Mouse (Mus musculus): ENCODE results near the gene Lpin3. TPM values are rescaled to one million over a fixed set of nuclear protein-coding genes. Genes with fewer than 3 reads are reported as not detected.
A peak's percentile ranks its signal among the peaks of the same experiment; 100 is the strongest.

Gene Lpin3
- polyA plus RNA-seq, 1 experiment from 2014 or later: 0.22 TPM

DNA sequence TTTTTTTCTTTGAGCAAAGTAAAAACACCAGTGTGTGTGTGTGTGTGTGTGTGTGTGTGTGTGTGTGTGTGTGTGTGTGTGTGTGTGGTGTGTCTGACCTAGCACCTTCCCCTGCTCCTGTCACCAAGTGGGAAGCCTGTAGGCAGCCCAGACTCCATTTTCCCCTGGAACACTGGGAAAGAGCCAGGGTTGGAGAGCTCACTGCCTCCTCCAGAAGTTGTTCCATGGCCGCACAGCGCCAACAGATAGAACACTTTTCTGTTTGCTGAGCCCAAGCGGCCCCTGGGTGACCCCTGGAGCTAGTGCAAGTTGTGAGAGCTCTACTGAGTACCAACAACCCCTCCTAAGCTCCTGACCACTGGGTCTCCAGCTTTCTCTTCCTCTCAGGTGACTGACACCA lies 52.5 kb downstream of the Lpin3 start:
- no peak for ATAC-seq (ENCODE audit: low FRiP score)
- Histone ChIP-seq H3K9me3 (ENCODE audit: control insufficient read depth, low read length) (no peaks in the 10 kb centered on the region), H3K27me3 (ENCODE audit: control insufficient read depth, insufficient read depth, low read length) (no peaks in the 10 kb centered on the region), H3K36me3 (ENCODE audit: control insufficient read depth, insufficient read depth, low read length) (no peaks in the 10 kb centered on the region), H3K4me3 (ENCODE audit: low read depth, low read length) (no peak overlapping the region), H3K4me1 (replicated peaks; ENCODE audit: control insufficient read depth, insufficient read depth, low read length) (no peaks in the 10 kb centered on the region), H3K27ac (ENCODE audit: low read depth, low read length) (no peak overlapping the region), H3K4me2 (replicated peaks; ENCODE audit: low read depth, low read length) (no peak overlapping the region), H3K9ac (ENCODE audit: low read depth, low read length) (no peak overlapping the region)
- no peak for DNase-seq (ENCODE audit: low spot score)
- WGBS: 83% methylated on average over 3 of the region's 3 CpGs

DNA sequence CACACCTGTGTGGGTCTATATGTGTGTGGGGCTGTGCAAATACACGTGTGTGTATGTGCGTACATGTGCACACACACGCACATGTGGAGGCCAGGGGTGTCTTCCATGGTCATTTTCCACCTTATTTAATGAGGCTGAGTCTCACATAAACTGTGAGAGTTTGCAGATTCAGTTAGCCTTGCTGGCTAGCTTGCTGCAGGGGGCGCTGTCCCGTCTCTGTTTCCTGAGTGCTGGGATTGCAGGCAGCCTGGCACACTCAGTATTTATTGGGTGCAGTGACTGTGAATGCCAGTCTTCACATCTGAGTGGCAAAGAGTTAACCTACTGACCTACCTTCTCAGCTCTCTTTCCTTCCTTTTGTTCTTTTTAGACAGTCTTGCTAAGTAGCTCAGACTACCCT lies 53.4 kb downstream of the Lpin3 start:
- WGBS: 71% methylated on average over 5 of the region's 5 CpGs
- no peak overlapping the region for H3K9ac ChIP-seq (ENCODE audit: low read depth, low read length)
- ATAC-seq (ENCODE audit: low FRiP score): no peak
- H3K4me2 ChIP-seq (replicated peaks; ENCODE audit: low read depth, low read length): no peak overlapping the region
- no peak overlapping the region for H3K4me3 ChIP-seq (ENCODE audit: low read depth, low read length)
- no peaks in the 10 kb centered on the region for H3K27me3 ChIP-seq (ENCODE audit: control insufficient read depth, insufficient read depth, low read length)
- no peak for DNase-seq (ENCODE audit: low spot score)
- H3K9me3 ChIP-seq (ENCODE audit: control insufficient read depth, low read length): no peaks in the 10 kb centered on the region
- H3K4me1 ChIP-seq (replicated peaks; ENCODE audit: control insufficient read depth, insufficient read depth, low read length): no peaks in the 10 kb centered on the region
- no peak overlapping the region for H3K27ac ChIP-seq (ENCODE audit: low read depth, low read length)
- no peaks in the 10 kb centered on the region for H3K36me3 ChIP-seq (ENCODE audit: control insufficient read depth, insufficient read depth, low read length)

DNA sequence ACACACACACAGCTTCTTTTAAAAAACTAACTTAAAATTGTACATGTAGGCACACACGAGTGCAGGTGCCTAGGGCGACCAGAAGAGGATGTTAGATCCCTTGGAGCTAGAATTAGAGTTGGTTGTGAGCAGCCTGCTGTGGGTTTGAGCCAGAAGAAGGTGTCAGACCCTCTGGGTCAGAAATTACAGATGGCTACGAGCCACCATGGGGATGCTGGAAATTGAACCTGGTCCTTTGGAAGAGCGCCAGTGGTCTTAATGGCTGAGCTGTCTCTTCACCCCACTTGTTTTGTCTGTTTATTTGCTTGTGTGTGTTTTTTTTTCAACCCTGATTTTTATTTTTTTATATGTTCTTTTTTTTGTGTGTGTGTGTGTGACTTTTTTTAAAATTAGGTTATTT lies 54.0 kb downstream of the Lpin3 start:
- DNase-seq (ENCODE audit: low spot score) (no peak), ATAC-seq (ENCODE audit: low FRiP score) (no peak)
- H3K9me3 ChIP-seq (ENCODE audit: control insufficient read depth, low read length): no peaks in the 10 kb centered on the region
- WGBS: 86% methylated on average over 4 of the region's 4 CpGs
- no peaks in the 10 kb centered on the region for H3K27me3 ChIP-seq (ENCODE audit: control insufficient read depth, insufficient read depth, low read length)
- H3K27ac ChIP-seq (ENCODE audit: low read depth, low read length): no peak overlapping the region
- H3K9ac ChIP-seq (ENCODE audit: low read depth, low read length): no peak overlapping the region
- H3K4me2 ChIP-seq (replicated peaks; ENCODE audit: low read depth, low read length): no peak overlapping the region
- no peaks in the 10 kb centered on the region for H3K4me1 ChIP-seq (replicated peaks; ENCODE audit: control insufficient read depth, insufficient read depth, low read length)
- H3K36me3 ChIP-seq (ENCODE audit: control insufficient read depth, insufficient read depth, low read length): no peaks in the 10 kb centered on the region
- no peak overlapping the region for H3K4me3 ChIP-seq (ENCODE audit: low read depth, low read length)

DNA sequence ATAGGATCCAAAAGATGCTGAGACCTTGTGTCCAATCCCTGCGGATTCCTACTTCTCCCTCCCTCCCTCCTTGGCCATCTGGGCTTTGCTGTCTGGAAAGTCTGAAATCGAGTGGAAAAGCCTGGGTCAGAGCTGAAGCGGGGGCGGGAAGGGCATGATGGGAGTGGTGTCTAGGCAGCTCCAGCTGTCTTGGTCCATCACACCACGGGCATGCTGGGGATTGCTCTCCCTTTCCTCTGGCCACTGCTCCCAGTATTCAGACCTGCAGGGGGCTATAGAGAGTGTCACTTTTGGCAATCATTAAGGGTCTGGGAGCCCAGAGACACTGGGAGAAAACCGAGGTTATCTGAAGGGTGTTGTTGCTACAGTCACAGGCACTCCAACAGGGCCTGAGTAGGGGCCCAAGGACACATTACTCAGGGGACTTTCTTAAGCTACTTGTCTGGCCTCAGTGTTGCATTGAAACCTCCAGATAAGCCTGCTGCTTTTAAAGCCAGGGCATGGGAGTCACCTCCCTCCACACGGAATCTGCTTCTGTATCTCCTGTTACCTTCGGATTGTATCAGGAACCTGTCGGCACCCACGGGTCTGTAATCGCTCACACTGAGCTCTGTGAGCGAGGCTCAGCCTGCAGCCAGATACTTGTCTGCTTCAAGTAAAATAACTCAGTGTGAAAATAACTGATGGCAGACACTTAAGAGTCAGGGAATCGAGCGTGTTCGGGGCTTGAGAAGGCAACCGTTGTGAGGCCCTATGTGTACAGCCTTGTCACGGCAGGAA lies 60.6 kb downstream of the Lpin3 start:
- Histone ChIP-seq H3K4me2 (replicated peaks; ENCODE audit: low read depth, low read length) (no peak overlapping the region), H3K4me3 (ENCODE audit: low read depth, low read length) (no peak overlapping the region), H3K9me3 (ENCODE audit: control insufficient read depth, low read length) (no peaks in the 10 kb centered on the region), H3K27me3 (ENCODE audit: control insufficient read depth, insufficient read depth, low read length) (no peaks in the 10 kb centered on the region), H3K9ac (ENCODE audit: low read depth, low read length) (no peak overlapping the region), H3K27ac (ENCODE audit: low read depth, low read length) (no peak overlapping the region), H3K36me3 (ENCODE audit: control insufficient read depth, insufficient read depth, low read length) (no peaks in the 10 kb centered on the region), H3K4me1 (replicated peaks; ENCODE audit: control insufficient read depth, insufficient read depth, low read length) (no peaks in the 10 kb centered on the region)
- 76% methylated on average over 17 of the region's 17 CpGs for WGBS
- no peak for ATAC-seq (ENCODE audit: low FRiP score)
- no peak for DNase-seq (ENCODE audit: low spot score)

DNA sequence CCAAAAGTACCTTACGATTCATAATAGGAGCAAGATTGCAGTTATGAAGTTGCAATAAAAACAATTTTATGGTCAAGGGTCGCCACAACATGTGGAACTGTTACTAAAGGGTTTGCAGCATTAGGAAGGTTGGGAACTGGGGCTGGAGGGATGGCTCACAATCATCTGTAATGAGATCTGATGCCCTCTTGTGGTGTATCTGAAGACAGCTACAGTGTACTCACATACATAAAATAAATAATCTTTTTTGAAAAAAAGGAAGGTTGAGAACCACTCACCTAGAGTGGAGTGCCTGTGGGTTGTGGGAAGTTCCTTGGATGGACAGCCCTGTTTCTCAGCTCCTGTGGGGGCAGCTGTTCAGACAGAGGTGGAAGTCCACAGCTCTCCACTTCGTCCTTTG lies 62.0 kb downstream of the Lpin3 start:
- H3K4me1 ChIP-seq (replicated peaks; ENCODE audit: control insufficient read depth, insufficient read depth, low read length): no peaks in the 10 kb centered on the region
- H3K9ac ChIP-seq (ENCODE audit: low read depth, low read length): no peak overlapping the region
- H3K36me3 ChIP-seq (ENCODE audit: control insufficient read depth, insufficient read depth, low read length): no peaks in the 10 kb centered on the region
- no peak overlapping the region for H3K4me2 ChIP-seq (replicated peaks; ENCODE audit: low read depth, low read length)
- DNase-seq (ENCODE audit: low spot score) (no peak), ATAC-seq (ENCODE audit: low FRiP score) (no peak)
- no peak overlapping the region for H3K27ac ChIP-seq (ENCODE audit: low read depth, low read length)
- no peaks in the 10 kb centered on the region for H3K27me3 ChIP-seq (ENCODE audit: control insufficient read depth, insufficient read depth, low read length)
- 70% methylated on average over 3 of the region's 3 CpGs for WGBS
- H3K9me3 ChIP-seq (ENCODE audit: control insufficient read depth, low read length): no peaks in the 10 kb centered on the region
- H3K4me3 ChIP-seq (ENCODE audit: low read depth, low read length): no peak overlapping the region

DNA sequence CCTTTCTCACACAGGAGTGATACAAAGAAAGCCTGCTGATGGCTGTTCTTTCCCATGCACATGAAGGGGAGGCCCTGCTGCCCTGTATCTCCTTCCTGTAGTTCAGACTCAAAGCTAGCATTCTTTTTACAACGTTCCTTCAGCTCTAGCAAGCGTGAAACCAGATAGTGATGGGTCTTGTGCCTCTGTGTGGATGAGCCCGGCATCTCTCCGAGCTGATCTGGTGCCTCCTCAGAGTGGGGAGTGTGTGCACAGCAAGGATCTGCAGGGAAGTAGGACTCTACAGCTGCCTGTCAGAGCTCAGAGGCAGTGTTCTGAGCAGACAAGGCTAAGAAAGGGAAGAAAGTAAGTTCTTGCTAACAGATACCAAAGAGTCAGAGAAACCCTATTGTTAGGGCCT lies 71.1 kb downstream of the Lpin3 start:
- DNase-seq (ENCODE audit: low spot score): no peak
- no peaks in the 10 kb centered on the region for H3K27me3 ChIP-seq (ENCODE audit: control insufficient read depth, insufficient read depth, low read length)
- no peaks in the 10 kb centered on the region for H3K36me3 ChIP-seq (ENCODE audit: control insufficient read depth, insufficient read depth, low read length)
- no peak overlapping the region for H3K27ac ChIP-seq (ENCODE audit: low read depth, low read length)
- no peaks in the 10 kb centered on the region for H3K9me3 ChIP-seq (ENCODE audit: control insufficient read depth, low read length)
- no peak overlapping the region for H3K4me2 ChIP-seq (replicated peaks; ENCODE audit: low read depth, low read length)
- no peak for ATAC-seq (ENCODE audit: low FRiP score)
- H3K4me1 ChIP-seq (replicated peaks; ENCODE audit: control insufficient read depth, insufficient read depth, low read length): no peaks in the 10 kb centered on the region
- H3K9ac ChIP-seq (ENCODE audit: low read depth, low read length): no peak overlapping the region
- whole genome bisulfite sequencing: 84% methylated on average over 4 of the region's 4 CpGs
- H3K4me3 ChIP-seq (ENCODE audit: low read depth, low read length): no peak overlapping the region

DNA sequence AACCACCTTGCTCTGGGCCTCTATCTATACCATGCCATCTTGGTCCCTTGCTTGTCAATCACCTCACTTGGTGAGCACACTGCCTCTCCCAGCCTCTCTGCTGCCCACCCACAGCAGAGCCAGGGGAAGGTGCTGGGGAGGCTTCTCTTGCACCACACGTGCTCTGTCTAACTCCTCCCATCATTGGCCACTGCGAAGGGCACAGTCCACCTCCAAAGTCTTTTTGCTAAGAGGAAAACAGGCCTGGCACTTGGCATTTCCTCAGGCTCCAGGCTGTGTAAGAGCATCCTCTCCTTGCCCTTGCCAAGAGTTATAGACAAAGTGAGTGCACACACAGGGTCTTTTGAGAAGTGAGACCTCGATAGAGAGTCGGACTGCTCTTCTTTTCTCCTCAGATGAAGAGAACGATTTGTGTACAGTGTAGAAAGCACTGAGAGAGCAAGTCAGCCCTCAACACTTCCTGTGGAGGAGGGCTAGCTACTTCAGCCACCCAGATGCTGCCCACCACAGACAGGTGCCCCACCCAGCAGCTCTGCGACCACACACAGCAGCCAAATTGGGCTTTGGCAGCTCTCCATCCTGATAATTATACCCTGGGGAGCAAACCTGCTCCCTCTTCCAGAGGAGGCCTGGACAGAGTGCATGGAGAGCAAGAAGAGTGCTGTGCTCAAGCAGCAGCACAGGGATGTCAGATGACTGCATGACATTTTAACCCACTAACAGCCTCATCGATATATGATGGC lies 72.8 kb downstream of the Lpin3 start:
- ATAC-seq (ENCODE audit: low FRiP score) (no peak), DNase-seq (ENCODE audit: low spot score) (no peak)
- Histone ChIP-seq H3K9ac (ENCODE audit: low read depth, low read length) (no peak overlapping the region), H3K4me3 (ENCODE audit: low read depth, low read length) (no peak overlapping the region), H3K4me1 (replicated peaks; ENCODE audit: control insufficient read depth, insufficient read depth, low read length) (no peaks in the 10 kb centered on the region), H3K4me2 (replicated peaks; ENCODE audit: low read depth, low read length) (no peak overlapping the region), H3K27ac (ENCODE audit: low read depth, low read length) (no peak overlapping the region), H3K9me3 (ENCODE audit: control insufficient read depth, low read length) (no peaks in the 10 kb centered on the region), H3K36me3 (ENCODE audit: control insufficient read depth, insufficient read depth, low read length) (no peaks in the 10 kb centered on the region), H3K27me3 (ENCODE audit: control insufficient read depth, insufficient read depth, low read length) (no peaks in the 10 kb centered on the region)
- 91% methylated on average over 7 of the region's 7 CpGs for WGBS

DNA sequence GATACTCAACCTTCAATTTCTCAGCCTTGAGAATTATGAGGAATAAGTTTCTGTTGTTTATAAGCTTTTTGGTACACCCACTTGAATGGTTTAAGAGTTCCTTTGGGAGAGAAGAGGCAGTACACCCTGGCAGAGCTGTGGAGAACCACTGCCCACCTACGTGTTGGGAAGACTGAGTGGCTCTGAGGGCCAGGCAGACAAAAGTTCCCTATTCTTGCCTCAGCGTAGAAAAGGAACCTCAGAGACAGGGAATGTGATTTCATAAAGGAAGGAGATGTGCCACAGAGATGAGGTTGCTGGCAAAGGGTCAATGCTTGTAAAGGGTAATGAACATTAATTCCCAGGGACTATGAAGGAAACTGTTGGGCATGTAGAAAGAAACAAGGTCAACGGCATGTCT lies 74.1 kb downstream of the Lpin3 start:
- 97% methylated on average over 3 of the region's 3 CpGs for WGBS

DNA sequence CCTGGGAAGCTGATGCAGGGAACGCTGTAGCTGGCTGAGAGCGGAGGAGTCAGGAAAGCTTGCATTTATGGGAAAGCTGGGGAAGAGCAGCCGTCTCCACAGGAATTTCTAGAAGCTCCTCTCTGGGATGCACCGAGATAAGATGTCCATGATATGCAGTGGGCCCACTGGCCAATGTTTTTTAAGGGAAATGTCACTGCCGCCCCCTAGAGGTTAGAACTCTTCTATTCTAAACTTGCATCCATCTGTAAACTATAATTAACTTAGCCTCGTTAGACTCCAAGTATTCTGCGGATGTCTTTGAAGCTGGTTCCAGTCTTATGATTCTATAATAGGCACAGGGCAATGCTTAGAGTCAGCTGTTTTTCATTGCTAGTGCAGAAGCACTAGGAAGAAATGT lies 74.9 kb downstream of the Lpin3 start:
- ATAC-seq (ENCODE audit: low FRiP score) (no peak), DNase-seq (ENCODE audit: low spot score) (peak; percentile 23)
- Histone ChIP-seq H3K27ac (ENCODE audit: low read depth, low read length) (no peak overlapping the region), H3K9me3 (ENCODE audit: control insufficient read depth, low read length) (no peaks in the 10 kb centered on the region), H3K27me3 (ENCODE audit: control insufficient read depth, insufficient read depth, low read length) (no peaks in the 10 kb centered on the region), H3K4me1 (replicated peaks; ENCODE audit: control insufficient read depth, insufficient read depth, low read length) (no peaks in the 10 kb centered on the region), H3K36me3 (ENCODE audit: control insufficient read depth, insufficient read depth, low read length) (no peaks in the 10 kb centered on the region; the same call in 1 of the 2 replicates), H3K9ac (ENCODE audit: low read depth, low read length) (no peak overlapping the region), H3K4me2 (replicated peaks; ENCODE audit: low read depth, low read length) (no peak overlapping the region), H3K4me3 (ENCODE audit: low read depth, low read length) (no peak overlapping the region)
- 82% methylated on average over 7 of the region's 7 CpGs for WGBS

More for the DNA sequence above, 74.1 kb downstream of the Lpin3 start:
- Histone ChIP-seq H3K4me2 (replicated peaks; ENCODE audit: low read depth, low read length) (no peak overlapping the region), H3K4me3 (ENCODE audit: low read depth, low read length) (no peak overlapping the region), H3K27ac (ENCODE audit: low read depth, low read length) (no peak overlapping the region), H3K9ac (ENCODE audit: low read depth, low read length) (no peak overlapping the region), H3K27me3 (ENCODE audit: control insufficient read depth, insufficient read depth, low read length) (no peaks in the 10 kb centered on the region), H3K9me3 (ENCODE audit: control insufficient read depth, low read length) (no peaks in the 10 kb centered on the region), H3K36me3 (ENCODE audit: control insufficient read depth, insufficient read depth, low read length) (no peaks in the 10 kb centered on the region; the same call in 1 of the 2 replicates), H3K4me1 (replicated peaks; ENCODE audit: control insufficient read depth, insufficient read depth, low read length) (no peaks in the 10 kb centered on the region)
- DNase-seq (ENCODE audit: low spot score): no peak
- ATAC-seq (ENCODE audit: low FRiP score): no peak

Data from hindbrain, embryonic 11.5 days (tissue).